Mouse (Mus musculus) hindbrain, embryonic 10.5 days (tissue): ENCODE data around the gene Adarb2. TPM values are rescaled to one million over a fixed set of nuclear protein-coding genes. Genes with fewer than 3 reads are reported as not detected.

ENCODE experiments used
- DNase-seq: peaks from one replicate; pipeline ENCODE4 v3.0.0-alpha.2; 2017; ENCODE audit warnings: low spot score
- H3K27ac ChIP-seq: fragments of 300-500 bp; sonication (generic); 2 replicates; pipeline ENCODE4 v1.5.1; 2016; ENCODE audit warnings: mild to moderate bottlenecking, moderate library complexity
- H3K27me3 ChIP-seq: fragments of 300-500 bp; sonication (generic); 2 replicates; pipeline ENCODE4 v1.6.1; 2016; ENCODE audit warnings: mild to moderate bottlenecking; ENCODE audit not compliant: poor library complexity, insufficient read depth, severe bottlenecking
- H3K36me3 ChIP-seq: fragments of 300-500 bp; sonication (generic); 2 replicates; pipeline ENCODE4 v1.6.1; 2016; ENCODE audit warnings: mild to moderate bottlenecking, moderate library complexity
- H3K4me1 ChIP-seq: fragments of 300-500 bp; sonication (generic); replicated peaks from 2 replicates; pipeline ENCODE4 v1.6.1; 2016; ENCODE audit warnings: mild to moderate bottlenecking
- H3K4me3 ChIP-seq: fragments of 300-500 bp; sonication (generic); 2 replicates; pipeline ENCODE4 v1.5.1; 2016; ENCODE audit warnings: mild to moderate bottlenecking, moderate library complexity
- H3K9me3 ChIP-seq: fragments of 300-500 bp; sonication (generic); 2 replicates; pipeline ENCODE4 v1.6.1; 2016; ENCODE audit warnings: mild to moderate bottlenecking, moderate library complexity
- WGBS: fragments of 180-500 bp; shearing (Covaris S2); methylation state at CpG from one replicate; pipeline ENCODE4 v1.1.7; 2016; 5-methylcytosine and 5-hydroxymethylcytosine counted together
- polyA plus RNA-seq: library from polyadenylated mRNA; unstranded; fragments of >200 nt; fragmentation: Nextera tagmentation; extraction: Ambion mirVana; gene quantifications from 2 replicates; pipeline ENCODE4 v1.2.1, GENCODE M21; 2016

The Adarb2 gene
- polyA plus RNA-seq, 1 experiment from 2014 or later = 10.3 TPM

DNA sequence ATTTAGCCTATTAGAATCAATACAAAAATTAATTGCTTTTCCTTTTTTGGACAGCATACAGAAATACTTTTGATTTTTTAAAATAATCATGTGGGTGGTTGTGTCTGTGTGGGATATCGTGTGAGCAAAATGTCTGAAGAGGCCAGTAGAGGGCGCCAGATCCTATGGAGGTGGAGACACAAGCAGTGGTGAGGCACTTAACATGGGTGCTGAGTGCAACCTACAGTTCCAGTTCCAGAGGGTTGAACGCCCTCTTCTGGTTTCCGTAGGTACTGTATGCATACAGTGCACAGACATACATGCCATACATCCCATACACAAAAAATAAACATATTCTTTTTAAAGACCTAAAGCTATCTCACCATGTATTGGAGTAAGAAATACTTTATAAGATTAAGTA, 577.8 kb downstream of the Adarb2 start:
- 49% methylated on average over 4 of the region's 4 CpGs for WGBS
- Histone ChIP-seq H3K36me3 (no peaks in the 10 kb centered on the region), H3K4me3 (no peak overlapping the region), H3K4me1 (peaks cover 6% of the 10 kb centered on the region), H3K27me3 (no peaks in the 10 kb centered on the region), H3K27ac (no peak overlapping the region), H3K9me3 (no peaks in the 10 kb centered on the region)
- peak; percentile 36 for DNase-seq

DNA sequence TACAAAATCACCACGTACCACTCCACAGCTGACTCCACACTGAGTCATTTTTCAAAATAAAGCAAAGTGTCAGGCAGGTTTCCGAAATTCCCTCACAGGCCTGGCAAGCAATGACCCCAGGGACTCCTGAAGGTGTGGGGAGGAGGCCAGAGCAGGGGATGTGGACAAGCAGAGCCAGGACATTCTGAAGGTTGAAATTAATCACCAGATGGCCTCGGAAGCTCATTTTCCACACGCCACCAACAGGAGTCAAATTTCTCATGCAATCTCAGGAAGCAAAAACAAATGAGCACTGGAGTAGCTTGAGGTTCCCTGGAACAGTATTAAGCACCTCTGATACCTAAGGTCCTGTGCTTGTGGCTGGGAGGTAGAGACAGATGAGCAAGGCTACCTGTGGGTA, 580.0 kb downstream of the Adarb2 start:
- DNase-seq = peak; percentile 7
- H3K9me3 ChIP-seq = no peaks in the 10 kb centered on the region
- H3K27ac ChIP-seq = no peak overlapping the region
- H3K27me3 ChIP-seq = no peaks in the 10 kb centered on the region
- WGBS = 59% methylated on average over 4 of the region's 4 CpGs
- no peak overlapping the region for H3K4me3 ChIP-seq
- H3K4me1 ChIP-seq = peaks cover 6% of the 10 kb centered on the region
- no peaks in the 10 kb centered on the region for H3K36me3 ChIP-seq

DNA sequence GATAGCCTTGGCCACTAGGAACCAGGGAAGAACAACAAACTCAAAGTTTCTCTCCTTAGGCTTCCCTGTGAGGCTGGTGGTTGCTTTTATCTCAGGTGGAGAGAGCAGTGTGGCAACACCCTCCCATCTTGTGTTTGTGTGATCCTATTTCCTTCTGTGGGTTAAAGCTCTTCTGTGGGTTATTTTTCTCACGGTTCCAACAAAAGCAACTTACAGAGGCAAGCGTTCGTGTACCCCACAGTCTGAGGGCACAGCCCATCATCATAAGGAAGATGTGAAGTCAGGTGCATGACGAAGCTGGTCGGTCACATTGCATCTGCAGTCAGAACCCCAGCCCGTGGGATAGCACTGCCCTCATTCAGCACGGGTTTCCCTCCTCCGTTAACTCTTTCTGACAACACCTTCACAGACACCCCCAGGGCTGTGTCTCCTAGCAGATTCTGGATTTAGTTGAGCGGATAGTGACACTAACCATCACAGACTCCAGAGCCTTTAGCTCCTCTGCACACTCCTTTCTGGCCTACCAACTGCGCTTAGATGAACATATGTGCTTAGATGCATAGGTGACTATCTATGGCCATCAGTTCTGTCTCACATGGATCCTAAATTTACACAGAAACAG, 581.1 kb downstream of the Adarb2 start:
- Histone ChIP-seq H3K4me1 (peaks cover 6% of the 10 kb centered on the region), H3K9me3 (no peaks in the 10 kb centered on the region), H3K27ac (no peak overlapping the region), H3K27me3 (no peaks in the 10 kb centered on the region), H3K36me3 (no peaks in the 10 kb centered on the region), H3K4me3 (no peak overlapping the region)
- WGBS = 90% methylated on average over 10 of the region's 10 CpGs
- DNase-seq = no peak

DNA sequence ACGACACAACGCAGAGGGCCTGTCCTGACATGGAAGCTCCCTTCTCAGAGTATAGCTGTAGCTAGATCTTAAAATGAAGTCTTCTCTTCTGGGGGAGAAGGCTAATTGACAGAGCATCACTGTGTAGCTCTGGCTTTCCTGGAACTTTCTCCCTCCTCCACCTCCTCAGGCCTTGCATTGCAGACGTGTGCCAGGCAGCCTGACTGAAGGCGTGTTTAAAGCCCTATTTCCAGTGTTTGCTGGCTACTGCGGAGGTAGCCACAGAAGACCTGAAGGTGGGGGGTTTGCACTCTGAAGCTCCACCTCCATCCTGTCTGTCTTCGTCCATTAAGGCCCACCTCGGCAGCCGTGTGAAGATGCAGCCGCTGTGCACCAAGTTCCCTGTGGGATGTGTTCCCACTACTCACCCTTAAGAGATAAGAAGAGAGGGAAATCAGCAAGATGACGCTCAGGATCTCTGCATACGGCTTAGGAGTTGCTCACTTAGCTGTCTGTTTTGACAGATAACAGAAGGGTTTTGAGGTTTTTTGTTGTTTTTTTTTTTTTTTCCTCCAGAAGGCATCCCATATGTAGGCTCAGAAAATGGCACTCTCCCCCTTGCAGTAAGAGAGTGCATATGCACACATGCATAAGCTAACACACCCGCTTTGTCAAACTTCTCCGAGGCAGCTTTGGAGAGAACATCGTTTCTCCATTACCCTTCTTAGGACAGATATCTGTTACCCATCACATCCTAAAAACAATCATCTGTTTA, 581.8 kb downstream of the Adarb2 start:
- Histone ChIP-seq H3K9me3 (no peaks in the 10 kb centered on the region), H3K4me3 (no peak overlapping the region), H3K4me1 (peaks cover 6% of the 10 kb centered on the region), H3K27me3 (no peaks in the 10 kb centered on the region), H3K36me3 (no peaks in the 10 kb centered on the region), H3K27ac (no peak overlapping the region)
- 81% methylated on average over 14 of the region's 14 CpGs for WGBS
- DNase-seq = no peak

DNA sequence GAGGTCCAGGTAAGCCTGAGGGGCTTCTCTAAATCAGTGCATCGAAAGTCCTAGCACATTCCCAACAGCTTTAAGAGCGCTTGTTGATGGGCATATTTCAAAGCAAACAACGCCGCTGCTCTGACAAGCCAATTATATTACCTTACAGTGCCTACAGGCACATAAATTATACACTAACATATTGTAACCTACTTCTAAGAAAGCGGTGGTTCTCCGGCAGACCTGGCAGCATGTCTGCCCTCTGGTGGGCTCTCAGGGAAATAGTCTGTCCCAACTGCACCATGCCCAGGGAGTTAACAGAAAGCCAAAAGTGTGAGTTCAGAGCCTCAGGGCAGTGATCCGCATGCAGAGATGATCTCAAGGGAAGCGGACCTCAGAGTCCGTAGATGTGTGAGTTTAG, 582.5 kb downstream of the Adarb2 start:
- no peak overlapping the region for H3K27ac ChIP-seq
- H3K4me3 ChIP-seq = no peak overlapping the region
- H3K27me3 ChIP-seq = no peaks in the 10 kb centered on the region
- 51% methylated on average over 9 of the region's 9 CpGs for WGBS
- H3K9me3 ChIP-seq = no peaks in the 10 kb centered on the region
- H3K4me1 ChIP-seq = peaks cover 6% of the 10 kb centered on the region
- no peaks in the 10 kb centered on the region for H3K36me3 ChIP-seq
- peak; percentile 53 for DNase-seq

DNA sequence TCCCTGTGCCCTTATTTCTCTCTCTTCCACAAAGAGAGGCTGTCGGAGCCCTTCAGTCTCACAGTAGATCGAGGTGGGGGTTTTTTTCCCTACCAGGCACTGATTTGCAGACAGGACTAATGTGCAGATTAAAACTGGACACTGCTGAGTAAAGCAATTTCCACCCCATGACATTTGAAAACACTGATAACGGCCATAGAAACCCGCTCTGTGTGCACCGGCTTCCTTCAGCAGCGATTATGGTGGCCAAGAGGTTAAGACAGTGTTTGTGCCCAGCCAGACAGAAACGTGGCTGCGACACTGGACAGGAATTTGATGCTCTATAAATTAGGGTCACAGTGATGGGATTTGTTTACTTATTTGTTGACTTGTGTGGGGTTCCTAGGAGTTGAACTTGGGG, 590.6 kb downstream of the Adarb2 start:
- 84% methylated on average over 8 of the region's 8 CpGs for whole genome bisulfite sequencing
- H3K4me3 ChIP-seq = no peak overlapping the region
- H3K27me3 ChIP-seq = no peaks in the 10 kb centered on the region
- no peaks in the 10 kb centered on the region for H3K9me3 ChIP-seq
- no peak for DNase-seq
- no peaks in the 10 kb centered on the region for H3K4me1 ChIP-seq
- no peak overlapping the region for H3K27ac ChIP-seq
- H3K36me3 ChIP-seq = no peaks in the 10 kb centered on the region

DNA sequence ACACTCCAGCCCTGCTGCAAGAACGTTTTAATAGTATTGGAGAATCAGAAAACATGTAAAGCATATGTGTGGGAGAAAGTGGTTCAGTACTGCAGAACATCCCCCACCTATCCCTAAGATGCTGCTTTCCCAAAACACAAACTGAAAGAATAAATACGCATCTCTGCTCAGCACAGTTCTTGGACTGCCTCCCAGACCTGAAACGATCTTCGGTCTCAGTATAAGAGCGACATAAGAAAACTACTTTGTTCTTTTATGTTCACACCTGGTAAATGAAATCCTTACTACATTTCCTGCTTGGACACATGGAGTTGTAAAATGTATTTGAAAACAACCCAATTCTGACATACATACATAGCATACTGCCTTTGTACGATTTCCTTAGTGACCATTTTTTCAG, 597.9 kb downstream of the Adarb2 start:
- H3K4me3 ChIP-seq = no peak overlapping the region
- DNase-seq = no peak
- no peaks in the 10 kb centered on the region for H3K27me3 ChIP-seq
- H3K36me3 ChIP-seq = peaks cover 20% of the 10 kb centered on the region
- 89% methylated on average over 6 of the region's 6 CpGs for WGBS
- H3K9me3 ChIP-seq = no peaks in the 10 kb centered on the region
- H3K27ac ChIP-seq = no peak overlapping the region
- no peaks in the 10 kb centered on the region for H3K4me1 ChIP-seq

DNA sequence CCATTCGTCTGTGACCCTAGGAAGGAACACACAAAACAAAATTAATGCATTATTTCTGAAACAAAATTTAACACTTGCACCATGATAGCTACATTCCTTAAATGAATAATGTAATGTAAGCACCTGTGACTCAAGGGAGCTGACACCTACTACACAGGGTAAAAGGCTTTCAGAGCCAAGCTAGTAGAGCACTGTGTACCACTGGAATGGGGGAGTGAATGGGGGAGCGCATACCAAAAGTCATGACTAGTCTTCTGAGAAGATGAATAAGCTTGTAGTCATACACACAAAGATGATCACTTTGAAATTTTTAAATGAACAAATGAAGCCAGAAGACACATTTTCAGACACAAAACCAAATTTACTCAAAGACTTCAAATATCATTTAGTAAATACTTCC, 603.3 kb downstream of the Adarb2 start:
- Histone ChIP-seq H3K27ac (no peak overlapping the region), H3K4me1 (no peaks in the 10 kb centered on the region), H3K36me3 (peaks cover 29% of the 10 kb centered on the region), H3K4me3 (no peak overlapping the region), H3K27me3 (no peaks in the 10 kb centered on the region), H3K9me3 (no peaks in the 10 kb centered on the region)
- 96% methylated on average over 2 of the region's 2 CpGs for WGBS
- DNase-seq = no peak
